ENCODE assay signal across 17 mouse cellular contexts in the genomic region with DNA sequence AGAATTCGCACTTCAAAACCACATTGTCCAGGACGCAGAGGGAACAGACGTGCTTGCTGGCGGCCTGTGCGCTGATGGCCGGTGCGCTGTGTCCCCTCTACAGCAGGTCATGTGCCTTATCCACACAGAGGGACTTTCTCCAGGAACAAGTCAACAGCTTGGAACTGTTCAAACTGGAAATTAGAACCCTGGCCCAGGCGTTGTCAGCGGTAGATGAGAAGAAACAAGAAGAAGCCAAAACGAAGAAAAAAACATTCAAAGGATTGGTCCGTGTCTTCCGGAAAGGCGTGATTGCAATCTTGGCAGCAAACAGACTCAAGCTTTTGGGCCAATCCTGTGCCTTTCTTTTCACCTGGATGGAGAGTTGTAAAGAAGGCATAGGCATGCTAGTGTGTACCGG.
"Had no signal": no experiment of that assay in that cellular context is flagged by ENCODE, and none has a peak within 500 bp of the region (broad histone marks: within the 10 kb centered on the region; RNA-seq: fewer than 3 reads in every experiment).

No protein-coding gene starts in this region.

- H3K27me3 ChIP-seq: limb, embryonic 12.5 days; limb, embryonic 15.5 days had no signal

- H3K9ac ChIP-seq: limb, embryonic 12.5 days; limb, embryonic 15.5 days; liver, embryonic 14.5 days; liver, postnatal 0 days; lung, embryonic 14.5 days had no signal

- H3K36me3 ChIP-seq: limb, embryonic 12.5 days; limb, embryonic 15.5 days had no signal

- H3K27ac ChIP-seq: kidney, postnatal 0 days; layer of hippocampus, adult 2 months; limb, embryonic 12.5 days; limb, embryonic 15.5 days; liver, embryonic 14.5 days had no signal

- H3K9me3 ChIP-seq: limb, embryonic 12.5 days; limb, embryonic 15.5 days had no signal

- ATAC-seq: liver, postnatal 0 days had no signal

- H3K4me2 ChIP-seq: limb, embryonic 12.5 days; limb, embryonic 15.5 days; liver, embryonic 11.5 days; lung, embryonic 14.5 days; midbrain, embryonic 11.5 days had no signal

- H3K4me1 ChIP-seq: limb, embryonic 12.5 days; limb, embryonic 15.5 days had no signal

- H3K4me3 ChIP-seq: layer of hippocampus, adult 2 months; limb, embryonic 12.5 days; limb, embryonic 15.5 days had no signal

- DNase-seq: kidney, postnatal 25 days; layer of hippocampus, postnatal 36 days; left cerebral cortex, postnatal 4 days; liver, postnatal 0 days; lung, embryonic 14.5 days; lung, postnatal 10 days; lung, postnatal 4 days; midbrain, embryonic 14.5 days; thymus, adult 18-20 months; thymus, postnatal 36 days had no signal
